Comparison of ENCODE assay signal across 8 mouse cellular contexts in genomic region chr17:48930994-48931393, GRCm38 (mm10). TPM values are rescaled to one million over a fixed set of nuclear protein-coding genes. Genes with fewer than 3 reads are reported as not detected.
DNase-seq lines count a peak whose midpoint lies in the region; ATAC-seq and TF ChIP-seq lines count a peak whose summit lies in the region.

No protein-coding gene starts in this region.

- no peaks in the 10 kb centered on the region for H3K36me3 ChIP-seq in heart, embryonic 15.5 days
- H3K36me3 ChIP-seq in heart, adult 2 months (ENCODE audit: control insufficient read depth, insufficient read depth, low read length) = no peaks in the 10 kb centered on the region
- no peaks in the 10 kb centered on the region for H3K36me3 ChIP-seq in forebrain, embryonic 16.5 days (ENCODE audit: control insufficient read depth, insufficient read depth)
- H3K36me3 ChIP-seq in midbrain, embryonic 12.5 days = no peaks in the 10 kb centered on the region

- H3K27ac ChIP-seq in heart, embryonic 15.5 days = no peak overlapping the region
- no peak overlapping the region for H3K27ac ChIP-seq in heart, adult 2 months
- no peak overlapping the region for H3K27ac ChIP-seq in forebrain, embryonic 16.5 days (ENCODE audit: low read length)
- H3K27ac ChIP-seq in midbrain, embryonic 12.5 days (replicated peaks) = no peak overlapping the region

- ATAC-seq in heart, embryonic 15.5 days (replicated peaks; ENCODE audit: insufficient number of reproducible peaks, insufficient read depth, low FRiP score, low read depth) = no peak
- ATAC-seq in forebrain, embryonic 16.5 days = no peak
- no peak for ATAC-seq in midbrain, embryonic 12.5 days (ENCODE audit: low FRiP score, low read depth)
- ATAC-seq in erythroid progenitor cell, adult 5-6 weeks (replicated peaks; ENCODE audit: low FRiP score, poor library complexity, severe bottlenecking) = no peak

- intact Hi-C loops in heart, adult 2 months (cut with DNase I) = loop anchor here (1.0 to 5.0 kb wide), 4 partner anchors 106 to 469 kb away; no protein-coding TSS in a partner anchor
- intact Hi-C loops in gastrocnemius, postnatal 36 days (cut with DNase I) = loop anchor here (5.0 to 10.0 kb wide), 2 partner anchors 251 to 474 kb away; no protein-coding TSS in a partner anchor

- H3K4me2 ChIP-seq in heart, embryonic 15.5 days = peak overlapping the region; percentile 95; the same call in 1 of the 2 replicates
- peak overlapping the region; percentile 64 for H3K4me2 ChIP-seq in forebrain, embryonic 16.5 days (ENCODE audit: low read length)
- H3K4me2 ChIP-seq in midbrain, embryonic 12.5 days (replicated peaks) = peak overlapping the region; percentile 75

- no peak for TF ChIP-seq CTCF in heart, adult 2 months (IDR thresholded peaks at IDR 0.05)

- peaks cover 11% of the 10 kb centered on the region for H3K4me1 ChIP-seq in heart, embryonic 15.5 days (replicated peaks)
- peaks cover 2% of the 10 kb centered on the region; the same call in 1 of the 2 replicates for H3K4me1 ChIP-seq in heart, adult 2 months (ENCODE audit: control insufficient read depth, insufficient read depth, low read length)
- H3K4me1 ChIP-seq in forebrain, embryonic 16.5 days (replicated peaks; ENCODE audit: control insufficient read depth, insufficient read depth, low read length) = peaks cover 14% of the 10 kb centered on the region
- H3K4me1 ChIP-seq in midbrain, embryonic 12.5 days = peaks cover 11% of the 10 kb centered on the region

- no peaks in the 10 kb centered on the region for H3K9me3 ChIP-seq in heart, embryonic 15.5 days (replicated peaks)
- H3K9me3 ChIP-seq in forebrain, embryonic 16.5 days (ENCODE audit: control insufficient read depth, low read length) = 0 out of 2 replicates have a peak, but pooled peaks cover 3% of the 10 kb centered on the region
- no peaks in the 10 kb centered on the region for H3K9me3 ChIP-seq in midbrain, embryonic 12.5 days

- 53% methylated on average over 10 of the region's 10 CpGs for WGBS in heart, embryonic 15.5 days
- WGBS in heart, adult 2 months = 48% methylated on average over 10 of the region's 10 CpGs
- 62% methylated on average over 10 of the region's 10 CpGs for WGBS in forebrain, embryonic 16.5 days
- WGBS in midbrain, embryonic 12.5 days = 64% methylated on average over 10 of the region's 10 CpGs

- no peak overlapping the region for H3K4me3 ChIP-seq in heart, embryonic 15.5 days
- no peak overlapping the region for H3K4me3 ChIP-seq in heart, adult 2 months
- H3K4me3 ChIP-seq in forebrain, embryonic 16.5 days (replicated peaks; ENCODE audit: low read length) = no peak overlapping the region; the same call in 1 of the 2 replicates
- H3K4me3 ChIP-seq in midbrain, embryonic 12.5 days = 0 out of 2 replicates have a peak overlapping the region, but pooled peaks have one; percentile 56

- no peaks in the 10 kb centered on the region for H3K79me2 ChIP-seq in heart, adult 2 months (replicated peaks; ENCODE audit: control insufficient read depth, insufficient read depth, low read length)

- H3K27me3 ChIP-seq in heart, embryonic 15.5 days = peaks cover 60% of the 10 kb centered on the region
- peaks cover 5% of the 10 kb centered on the region for H3K27me3 ChIP-seq in heart, adult 2 months (ENCODE audit: control insufficient read depth, insufficient read depth, low read length)
- 0 out of 2 replicates have a peak, but pooled peaks cover 4% of the 10 kb centered on the region for H3K27me3 ChIP-seq in forebrain, embryonic 16.5 days (replicated peaks; ENCODE audit: control insufficient read depth, insufficient read depth, low read length)
- peaks cover 44% of the 10 kb centered on the region for H3K27me3 ChIP-seq in midbrain, embryonic 12.5 days

- TF ChIP-seq POLR2A in heart, adult 2 months (IDR thresholded peaks at IDR 0.05; ENCODE audit: insufficient read depth, low read depth, low read length) = no peak

- no peak for DNase-seq in heart, adult 2 months
- peak; percentile 8 for DNase-seq in ES-CJ7 (ENCODE audit: low read depth, low spot score)
- no peak for DNase-seq in gastrocnemius, postnatal 36 days
- no peak for DNase-seq in gastrocnemius, postnatal 4 days (ENCODE audit: low spot score in 2 of 2)

- H3K9ac ChIP-seq in heart, embryonic 15.5 days = no peak overlapping the region
- no peak overlapping the region for H3K9ac ChIP-seq in heart, adult 2 months (ENCODE audit: low read depth, low read length)
- no peak overlapping the region for H3K9ac ChIP-seq in forebrain, embryonic 16.5 days (replicated peaks; ENCODE audit: low read depth, low read length)
- no peak overlapping the region for H3K9ac ChIP-seq in midbrain, embryonic 12.5 days (replicated peaks)

- TF ChIP-seq EP300 in heart, adult 2 months (IDR thresholded peaks at IDR 0.05; ENCODE audit: insufficient read depth, low read depth, low read length) = no peak

RNA-seq across cellular contexts. Expression of gene Lrfn2, which starts 1.2 kb away (rescaled TPM):
- 0.28 and 0.42 TPM in 2 replicates for polyA plus RNA-seq in heart, embryonic 15.5 days (2015; fragmentation: Nextera tagmentation; extraction: Ambion mirVana)
- under 1 TPM; 0.31 to 0.39 TPM for total RNA-seq in heart, adult 2 months (2021)
- 0.18 and 0.41 TPM in 2 replicates for polyA plus RNA-seq in heart, adult 2 months (2012; rRNA removed)
- polyA plus RNA-seq in forebrain, embryonic 16.5 days (2015; fragmentation: Nextera tagmentation; extraction: Ambion mirVana) = 9.5 and 10.4 TPM in 2 replicates
- 1.4 and 1.5 TPM in 2 replicates for polyA plus RNA-seq in midbrain, embryonic 12.5 days (2016; fragmentation: Nextera tagmentation; extraction: Ambion mirVana)
- total RNA-seq in gastrocnemius, postnatal 36 days (2021) = under 1 TPM in 1 of 2 experiments, not detected in 1; 0.10 TPM
- not detected in 2 replicates for total RNA-seq in erythroid progenitor cell, adult 5-6 weeks (2015; ENCODE audit: low replicate concordance)
- not detected in 2 replicates for total RNA-seq in erythroid progenitor cell, adult 5-6 weeks (2017; ENCODE audit: low replicate concordance)
- under 1 TPM; 0.65 to 0.74 TPM for total RNA-seq in gastrocnemius, postnatal 4 days (2021)
